Mouse (Mus musculus): ENCODE data around the gene Eml4.

Eml4 gene

GRCm38 (mm10) chr17:83350379-83351091 lies at the start of gene Eml4:
Gene Eml4, plus strand, starts transcription at chr17:83350931.
- DNase-seq (ENCODE audit: extremely low read depth, low read depth) = peak; percentile 38

- no peak for DNase-seq (ENCODE audit: extremely low read depth, low read depth)
These were observed 49.3 kb upstream of the Eml4 start for GRCm38 (mm10) chr17:83301433-83301832.

- DNase-seq (ENCODE audit: extremely low read depth, low read depth) = no peak
These were observed 46.5 kb upstream of the Eml4 start for GRCm38 (mm10) chr17:83304089-83304822.

GRCm38 (mm10) chr17:83306964-83307640 lies 43.6 kb upstream of the Eml4 start:
- DNase-seq (ENCODE audit: extremely low read depth, low read depth) = no peak

GRCm38 (mm10) chr17:83307641-83308296 lies 43.0 kb upstream of the Eml4 start:
- DNase-seq (ENCODE audit: extremely low read depth, low read depth) = no peak

GRCm38 (mm10) chr17:83308451-83308850 lies 42.3 kb upstream of the Eml4 start:
- DNase-seq (ENCODE audit: extremely low read depth, low read depth) = no peak

GRCm38 (mm10) chr17:83309243-83309642 lies 41.5 kb upstream of the Eml4 start:
- DNase-seq (ENCODE audit: extremely low read depth, low read depth) = no peak

- DNase-seq (ENCODE audit: extremely low read depth, low read depth) = no peak
These were observed 38.9 kb upstream of the Eml4 start for GRCm38 (mm10) chr17:83311806-83312205.

GRCm38 (mm10) chr17:83312244-83312918 lies 38.4 kb upstream of the Eml4 start:
- DNase-seq (ENCODE audit: extremely low read depth, low read depth) = peak; percentile 32

- no peak for DNase-seq (ENCODE audit: extremely low read depth, low read depth)
These were observed 37.6 kb upstream of the Eml4 start for GRCm38 (mm10) chr17:83313046-83313689.

- DNase-seq (ENCODE audit: extremely low read depth, low read depth) = peak; percentile 83
These were observed 35.3 kb upstream of the Eml4 start for GRCm38 (mm10) chr17:83315476-83315875.

- DNase-seq (ENCODE audit: extremely low read depth, low read depth) = no peak
These were observed 28.0 kb upstream of the Eml4 start for GRCm38 (mm10) chr17:83322621-83323335.

GRCm38 (mm10) chr17:83323410-83324268 lies 27.1 kb upstream of the Eml4 start:
- DNase-seq (ENCODE audit: extremely low read depth, low read depth) = no peak

- no peak for DNase-seq (ENCODE audit: extremely low read depth, low read depth)
These were observed 26.5 kb upstream of the Eml4 start for GRCm38 (mm10) chr17:83324269-83324616.

GRCm38 (mm10) chr17:83335183-83335584 lies 15.5 kb upstream of the Eml4 start:
- peak; percentile 56 for DNase-seq (ENCODE audit: extremely low read depth, low read depth)

GRCm38 (mm10) chr17:83337051-83337898 lies 13.5 kb upstream of the Eml4 start:
- no peak for DNase-seq (ENCODE audit: extremely low read depth, low read depth)

GRCm38 (mm10) chr17:83339368-83340085 lies 11.2 kb upstream of the Eml4 start:
- DNase-seq (ENCODE audit: extremely low read depth, low read depth) = no peak

Data from MEL-GATA-1-ER (cell line).